Mouse (Mus musculus) CD4-positive naive resting alpha-beta T cell, adult 57 days (primary cell): Measurements from ENCODE around the gene B9d1. TPM values are rescaled to one million over a fixed set of nuclear protein-coding genes. Genes with fewer than 3 reads are reported as not detected.

Source experiments
- total RNA-seq: library from RNA; stranded (reverse); gene quantifications from one replicate; pipeline ENCODE4 v1.2.4, GENCODE M21; 2023

The B9d1 gene
- total RNA-seq: 0.83 TPM

GRCm38 (mm10) chr11:61504713-61505257, at the start of gene B9d1:
B9d1 (plus strand) TSS chr11:61505144.

DNA sequence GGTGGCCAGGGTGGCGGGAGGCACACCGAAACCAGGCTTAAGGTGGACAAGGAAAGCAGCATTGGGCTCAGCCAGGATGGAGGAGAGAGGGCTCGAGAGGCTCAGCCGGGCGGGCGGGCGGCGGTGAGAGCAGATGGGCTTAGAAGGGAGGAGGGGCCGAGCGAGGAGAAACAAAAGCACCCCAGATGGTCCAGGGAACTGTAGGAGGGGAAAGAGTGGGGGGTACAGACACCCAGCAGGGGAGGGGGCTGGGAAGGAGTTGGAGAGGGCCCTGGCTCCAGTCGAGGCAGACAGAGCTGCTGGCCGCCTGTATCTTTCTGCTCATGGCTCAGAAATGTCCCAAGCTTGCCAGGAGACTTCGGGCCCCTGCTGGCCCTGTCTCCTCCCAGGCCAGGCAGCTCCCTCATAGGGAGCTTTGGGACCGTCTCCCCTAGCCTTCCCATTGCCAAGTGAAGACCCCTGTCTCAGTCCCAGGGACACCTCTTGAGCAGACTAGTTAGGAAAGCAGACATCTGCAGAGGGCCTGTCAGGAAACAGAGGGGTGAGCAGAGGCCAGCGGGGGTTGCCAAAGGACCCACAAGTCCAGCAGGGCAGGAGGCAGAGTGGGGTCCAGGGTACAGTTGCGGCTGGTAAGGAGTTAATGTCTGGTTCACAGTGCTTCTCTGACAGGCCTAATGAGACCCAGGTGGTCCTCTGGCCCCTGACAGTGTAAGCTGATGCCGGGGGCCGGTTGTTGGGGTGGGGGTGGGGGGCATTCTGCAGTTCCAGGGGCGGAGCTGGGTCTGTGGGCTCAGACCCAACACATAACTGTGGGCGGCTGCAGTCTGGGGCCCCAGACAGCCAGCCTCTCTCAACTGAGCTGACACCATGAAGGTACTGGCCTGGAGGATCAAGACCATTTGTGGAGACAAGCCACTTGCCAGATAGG, 20.1 kb upstream of the B9d1 start, which contains the start of gene Mfap4:
Gene Mfap4 (plus strand): TSS at position 819 of the 928 bp plus-strand sequence.

DNA sequence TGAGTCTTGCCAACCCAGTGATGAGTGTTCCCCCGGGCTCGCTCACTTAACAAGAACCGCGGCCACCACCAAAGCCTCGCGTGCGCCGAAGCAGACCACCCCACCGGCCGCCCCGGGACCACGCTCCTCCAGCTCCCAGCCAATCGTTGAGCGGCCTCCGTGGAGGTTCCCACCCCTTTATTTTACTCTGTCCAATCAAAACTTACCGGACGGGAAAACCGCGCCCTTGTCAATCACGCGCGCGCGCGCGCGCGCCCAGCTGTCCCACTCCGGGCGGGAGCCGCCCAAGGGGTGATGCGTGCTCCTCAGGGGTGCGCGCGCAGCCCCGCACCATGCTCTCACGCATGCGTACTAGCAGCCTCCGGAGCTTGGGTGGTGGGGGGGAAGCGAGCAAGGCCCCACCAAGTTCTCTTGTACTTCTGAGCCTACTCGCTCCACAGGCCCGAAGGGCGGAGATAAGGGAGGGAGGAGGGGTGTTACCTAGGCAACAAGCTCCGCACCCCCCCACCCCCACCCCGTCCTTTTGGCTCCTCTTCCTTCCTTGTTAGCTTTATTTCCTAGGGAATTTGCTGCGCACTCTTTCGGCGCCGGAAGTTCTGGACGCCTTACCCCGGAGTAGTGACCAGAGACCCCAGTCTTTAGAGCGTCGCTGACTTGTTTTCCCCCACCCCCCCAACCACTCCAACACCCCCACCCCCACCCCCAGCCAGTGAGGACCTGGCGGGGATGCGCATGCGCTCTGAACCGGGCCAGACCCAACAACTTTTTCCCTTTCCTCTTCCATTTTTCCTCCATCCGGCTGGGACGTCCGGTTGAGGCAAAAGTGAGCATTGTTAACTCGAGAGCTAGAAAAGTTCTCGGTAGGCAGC, 10.6 kb upstream of the B9d1 start, which contains the start of gene Mapk7:
Gene Mapk7 (minus strand): TSS at position 278 of the 869 bp plus-strand sequence.

Other genes with a start within 250 kb of the B9d1 start
- gene Aldh3a2, start 237.7 kb upstream of the B9d1 start, total RNA-seq: 58.3 TPM
- gene Slc47a2, start 162.3 kb upstream of the B9d1 start, total RNA-seq: not detected
- gene Slc47a1, start 126.8 kb upstream of the B9d1 start, total RNA-seq: not detected
- gene Rnf112, start 51.0 kb upstream of the B9d1 start, total RNA-seq: not detected
- not detected for gene Mfap4, start 19.7 kb upstream of the B9d1 start, total RNA-seq
- gene Mapk7, start 10.7 kb upstream of the B9d1 start, total RNA-seq: 20.2 TPM
- 2.6 TPM for gene Epn2, start 74.5 kb downstream of the B9d1 start, total RNA-seq
- gene Grap, start 148.1 kb downstream of the B9d1 start, total RNA-seq: 169 TPM
- 0.98 TPM for gene Fam83g, start 178.9 kb downstream of the B9d1 start, total RNA-seq
- not detected for gene Slc5a10, start 215.7 kb downstream of the B9d1 start, total RNA-seq